Mouse (Mus musculus): ENCODE results near the gene Nufip1. TPM values are rescaled to one million over a fixed set of nuclear protein-coding genes. Genes with fewer than 3 reads are reported as not detected.

Gene Nufip1
- total and polyA plus RNA-seq, 3 experiments: 20.6 to 36.5 (median 21.6) TPM

GRCm38 (mm10) chr14:76099543-76099942, 11.1 kb upstream of the Nufip1 start:
- Histone ChIP-seq H3K27me3 (ENCODE audit: control insufficient read depth in 1 of 2, insufficient read depth in 2 of 2, low read length in 2 of 2) (no peaks in the 10 kb centered on the region), H3K4me3 (ENCODE audit: control insufficient read depth in 1 of 2, insufficient read depth in 1 of 2, low read depth in 2 of 2, low read length in 2 of 2) (no peak overlapping the region), H3K9ac (ENCODE audit: control insufficient read depth, low read depth, low read length, poor library complexity, severe bottlenecking) (no peak overlapping the region), H3K9me3 (replicated peaks; ENCODE audit: insufficient read depth, low read length) (no peaks in the 10 kb centered on the region), H3K27ac (ENCODE audit: control insufficient read depth, low read depth, low read length) (no peak overlapping the region), H3K4me1 (ENCODE audit: control insufficient read depth in 1 of 2, insufficient read depth in 2 of 2, low read length in 2 of 2) (no peaks in the 10 kb centered on the region), H3K36me3 (ENCODE audit: control insufficient read depth in 1 of 2, insufficient read depth in 2 of 2, low read length in 2 of 2) (peaks cover 0 to 16% of the 10 kb centered on the region in 2 experiments; a peak in 3 of 4 replicates), H3K79me2 (ENCODE audit: control insufficient read depth, insufficient read depth, low read length, poor library complexity) (no peaks in the 10 kb centered on the region)
- TF ChIP-seq ZKSCAN1 (IDR thresholded peaks at IDR 0.05; ENCODE audit: low read depth, low read length) (no peak), CTCF (IDR thresholded peaks at IDR 0.05 in 2 of 3, conservative IDR thresholded peaks at IDR 0.05 in 1 of 3; ENCODE audit: control insufficient read depth in 1 of 3, insufficient read depth in 1 of 3, low read depth in 2 of 3, low read length in 3 of 3, poor library complexity in 1 of 3, severe bottlenecking in 1 of 3) (no peak), ETS1 (IDR thresholded peaks at IDR 0.05; ENCODE audit: low read depth, low read length) (no peak), RAD21 (IDR thresholded peaks at IDR 0.05; ENCODE audit: low read depth, low read length) (no peak), USF1 (IDR thresholded peaks at IDR 0.05; ENCODE audit: low read depth, low read length) (no peak), NELFE (IDR thresholded peaks at IDR 0.05; ENCODE audit: low read depth, low read length) (no peak), E2F4 (IDR thresholded peaks at IDR 0.05; ENCODE audit: borderline replicate concordance, low read depth, low read length) (no peak), BHLHE40 (IDR thresholded peaks at IDR 0.05; ENCODE audit: borderline replicate concordance, low read depth, low read length) (no peak), NRF1 (IDR thresholded peaks at IDR 0.05; ENCODE audit: insufficient read depth, low read depth, low read length, poor library complexity, severe bottlenecking) (no peak), ZNF384 (IDR thresholded peaks at IDR 0.05; ENCODE audit: low read depth, low read length) (no peak), SIN3A (IDR thresholded peaks at IDR 0.05; ENCODE audit: low read length) (no peak)
- DNase-seq (ENCODE audit: low read depth, low spot score): no peak

DNA sequence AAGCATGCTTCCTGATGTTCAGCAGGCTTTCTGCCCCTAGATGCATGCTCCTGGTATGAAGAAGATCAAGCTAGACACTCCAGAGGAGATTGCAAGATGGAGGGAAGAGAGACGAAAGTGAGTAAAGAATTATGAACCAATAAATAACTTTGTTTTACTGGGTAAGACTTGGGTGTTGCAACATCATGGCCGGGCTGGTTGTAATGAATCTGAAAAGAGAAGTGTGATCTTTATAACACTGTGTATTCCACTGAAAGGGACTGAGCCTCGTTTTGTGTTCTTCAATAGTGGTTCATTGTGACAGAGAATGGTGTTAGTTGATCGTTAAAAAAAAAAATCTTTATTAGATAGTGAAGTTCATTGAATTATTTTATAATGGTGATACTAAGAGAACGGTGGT, 5.1 kb downstream of the Nufip1 start:
- Histone ChIP-seq H3K4me1 (ENCODE audit: control insufficient read depth in 1 of 2, insufficient read depth in 2 of 2, low read length in 2 of 2) (peaks cover 0 to 8% of the 10 kb centered on the region in 2 experiments; a peak in 3 of 4 replicates), H3K9ac (ENCODE audit: control insufficient read depth, low read depth, low read length, poor library complexity, severe bottlenecking) (no peak overlapping the region), H3K27me3 (ENCODE audit: control insufficient read depth in 1 of 2, insufficient read depth in 2 of 2, low read length in 2 of 2) (no peaks in the 10 kb centered on the region), H3K9me3 (replicated peaks; ENCODE audit: insufficient read depth, low read length) (no peaks in the 10 kb centered on the region), H3K4me3 (ENCODE audit: control insufficient read depth in 1 of 2, insufficient read depth in 1 of 2, low read depth in 2 of 2, low read length in 2 of 2) (no peak overlapping the region), H3K27ac (ENCODE audit: control insufficient read depth, low read depth, low read length) (no peak overlapping the region), H3K36me3 (ENCODE audit: control insufficient read depth in 1 of 2, insufficient read depth in 2 of 2, low read length in 2 of 2) (peaks cover 15 to 18% of the 10 kb centered on the region in 2 experiments), H3K79me2 (ENCODE audit: control insufficient read depth, insufficient read depth, low read length, poor library complexity) (peaks cover 22% of the 10 kb centered on the region)
- DNase-seq (ENCODE audit: low read depth, low spot score): no peak
- TF ChIP-seq E2F4 (IDR thresholded peaks at IDR 0.05; ENCODE audit: borderline replicate concordance, low read depth, low read length) (no peak), POLR2AphosphoS2 (IDR thresholded peaks at IDR 0.05; ENCODE audit: low read length) (no peak), CHD1 (IDR thresholded peaks at IDR 0.05; ENCODE audit: low read depth, low read length) (no peak), RAD21 (IDR thresholded peaks at IDR 0.05; ENCODE audit: low read depth, low read length) (no peak), GABPA (IDR thresholded peaks at IDR 0.05; ENCODE audit: low read depth, low read length) (no peak), CTCF (IDR thresholded peaks at IDR 0.05 in 2 of 3, conservative IDR thresholded peaks at IDR 0.05 in 1 of 3; ENCODE audit: control insufficient read depth in 1 of 3, insufficient read depth in 1 of 3, low read depth in 2 of 3, low read length in 3 of 3, poor library complexity in 1 of 3, severe bottlenecking in 1 of 3) (no peak)

Data from MEL (cell line).